In the genomic region with DNA sequence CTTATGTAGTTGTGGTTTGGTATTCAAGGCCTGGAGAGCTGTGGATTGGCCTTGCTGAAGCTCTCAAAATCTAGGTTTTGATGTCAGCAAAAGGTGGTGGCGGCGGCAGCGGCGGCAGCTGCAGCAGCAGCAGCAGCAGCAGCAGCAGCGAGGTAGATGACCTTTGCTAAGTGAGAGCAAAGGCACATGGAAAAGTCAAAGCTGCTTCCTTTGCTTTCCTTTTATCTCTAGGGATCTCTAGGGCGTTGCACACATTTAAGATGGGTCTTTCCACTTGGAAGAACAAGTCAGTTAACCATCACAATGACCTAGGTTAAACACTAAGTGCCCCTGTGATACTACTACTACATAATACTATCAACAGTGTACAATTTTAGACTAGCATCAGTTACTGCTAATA, we compare ENCODE assay signal across 21 mouse cellular contexts.
"Had no signal": no experiment of that assay in that cellular context is flagged by ENCODE, and none has a peak within 500 bp of the region (broad histone marks: within the 10 kb centered on the region; RNA-seq: fewer than 3 reads in every experiment).

No protein-coding gene starts in this region.

- H3K4me1 ChIP-seq: heart, embryonic 10.5 days; heart, embryonic 12.5 days; hindbrain, embryonic 10.5 days; hindbrain, embryonic 12.5 days; intestine, embryonic 15.5 days; limb, embryonic 13.5 days; limb, embryonic 15.5 days; liver, embryonic 12.5 days had no signal

- H3K9ac ChIP-seq: heart, embryonic 12.5 days; hindbrain, embryonic 12.5 days; hindbrain, embryonic 14.5 days; intestine, embryonic 15.5 days; limb, embryonic 13.5 days; limb, embryonic 15.5 days; liver, embryonic 12.5 days; liver, embryonic 14.5 days had no signal

- H3K9me3 ChIP-seq: heart, embryonic 10.5 days; heart, embryonic 12.5 days; hindbrain, embryonic 10.5 days; hindbrain, embryonic 12.5 days; intestine, embryonic 15.5 days; limb, embryonic 13.5 days; limb, embryonic 15.5 days; liver, embryonic 12.5 days had no signal

- H3K27ac ChIP-seq: heart, adult 2 months; heart, embryonic 10.5 days; hindbrain, embryonic 10.5 days; hindbrain, embryonic 12.5 days; hindbrain, embryonic 14.5 days; intestine, embryonic 15.5 days; limb, embryonic 13.5 days; limb, embryonic 15.5 days; liver, embryonic 12.5 days; liver, embryonic 14.5 days had no signal

- DNase-seq: gastrocnemius, postnatal 14 days; gastrocnemius, postnatal 36 days; heart, adult 11 months; heart, adult 2 months; heart, postnatal 10 days; heart, postnatal 4 days; kidney, adult 18-20 months; kidney, adult 8-10 months; kidney, postnatal 10 days; kidney, postnatal 25 days; left cerebral cortex, postnatal 4 days had no signal

- H3K4me3 ChIP-seq: heart, adult 2 months; heart, embryonic 10.5 days; heart, embryonic 12.5 days; hindbrain, embryonic 10.5 days; hindbrain, embryonic 12.5 days; intestine, embryonic 15.5 days; limb, embryonic 13.5 days; limb, embryonic 15.5 days; liver, embryonic 12.5 days had no signal
